Mouse (Mus musculus) spleen, postnatal 14 days (tissue): ENCODE measurements around the gene Tiam1.

Experiments used
- DNase-seq, 2 experiments: peaks; one replicate each; pipeline ENCODE4 v3.0.0; 2021 to 2022; ENCODE audit warnings: low spot score in 2 of 2

Gene Tiam1

GRCm38 (mm10) chr16:90051051-90051450 lies 92.5 kb downstream of the Tiam1 start:
- DNase-seq = no peak

DNA sequence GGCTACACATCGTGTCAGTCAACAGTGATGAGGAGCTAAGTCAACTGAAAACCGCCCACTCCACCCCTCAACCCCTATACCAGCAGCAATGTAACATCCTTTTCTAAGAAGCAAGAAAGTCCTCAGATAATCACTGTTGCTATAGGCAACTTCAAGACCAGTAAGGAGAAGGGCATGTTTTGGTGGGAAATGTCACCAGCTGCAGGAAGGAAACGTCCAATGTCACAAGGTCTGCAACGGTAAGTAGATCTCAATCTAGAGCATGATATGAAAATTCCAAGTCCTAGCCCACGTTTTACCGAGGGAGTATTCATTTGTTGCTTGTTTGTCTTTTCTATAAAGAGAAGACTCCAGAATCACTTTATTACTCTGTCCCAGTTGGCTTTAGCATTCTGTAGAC lies 95.7 kb downstream of the Tiam1 start:
- DNase-seq = no peak

- no peak for DNase-seq
These were observed 96.9 kb downstream of the Tiam1 start for GRCm38 (mm10) chr16:90046494-90047158.

GRCm38 (mm10) chr16:90045611-90046010 lies 98.0 kb downstream of the Tiam1 start:
- DNase-seq = no peak

DNA sequence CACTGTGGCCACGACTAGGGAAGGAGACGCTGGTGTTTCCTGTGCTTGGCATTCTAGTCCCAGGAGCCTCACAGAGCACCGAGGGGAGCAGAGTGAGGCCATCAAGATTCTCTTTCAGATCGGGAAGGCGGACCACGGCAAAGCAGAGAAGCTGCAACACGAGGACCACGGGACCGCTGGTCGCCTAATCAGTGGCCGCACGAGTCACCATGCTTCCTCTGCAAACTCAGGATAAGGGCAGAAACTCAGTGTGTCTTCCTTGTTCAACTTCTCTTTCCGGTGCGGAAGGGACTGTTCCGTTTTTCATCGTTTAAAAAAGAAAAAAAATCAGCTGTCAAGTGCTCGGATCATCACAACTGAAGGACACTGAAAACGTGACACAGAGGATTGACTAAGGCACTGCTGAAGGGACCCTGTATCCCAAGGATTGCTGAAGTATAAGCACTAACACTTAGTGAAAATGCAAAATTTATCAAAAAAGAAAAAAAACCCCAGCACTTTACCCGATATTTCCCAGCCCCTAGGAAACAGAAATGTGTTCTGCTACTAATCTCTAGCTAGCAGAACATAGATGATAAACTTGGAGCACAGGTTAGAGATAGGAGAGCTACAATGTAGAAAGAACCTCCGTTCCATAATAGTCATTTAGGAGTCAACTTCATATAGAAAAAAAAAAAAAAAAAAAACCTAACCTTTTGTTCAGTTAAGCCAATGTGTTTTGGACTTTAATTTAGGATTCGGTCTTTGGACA lies 99.4 kb downstream of the Tiam1 start:
- DNase-seq = peak; percentile 17 to 54

GRCm38 (mm10) chr16:90042874-90043273 lies 100.7 kb downstream of the Tiam1 start:
- DNase-seq = no peak

DNA sequence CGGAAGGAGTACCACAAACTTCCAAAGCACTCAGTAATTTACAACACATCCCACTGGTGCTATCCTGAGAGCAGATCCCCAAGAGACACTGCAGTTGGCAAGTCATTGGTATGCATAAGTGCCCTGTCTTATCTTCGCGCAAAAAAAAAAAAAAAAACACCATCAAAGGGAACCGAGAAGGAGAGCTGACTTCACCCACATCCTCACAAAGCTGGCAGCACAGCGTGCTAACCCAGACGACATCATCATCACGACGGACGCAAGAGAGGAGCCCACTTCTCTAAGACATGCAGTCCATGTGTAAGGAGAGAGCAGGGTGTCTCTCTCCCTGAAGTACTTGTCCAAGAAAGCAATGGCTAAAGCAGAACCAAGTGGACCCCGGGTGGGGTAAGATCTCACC lies 101.2 kb downstream of the Tiam1 start:
- no peak for DNase-seq

DNA sequence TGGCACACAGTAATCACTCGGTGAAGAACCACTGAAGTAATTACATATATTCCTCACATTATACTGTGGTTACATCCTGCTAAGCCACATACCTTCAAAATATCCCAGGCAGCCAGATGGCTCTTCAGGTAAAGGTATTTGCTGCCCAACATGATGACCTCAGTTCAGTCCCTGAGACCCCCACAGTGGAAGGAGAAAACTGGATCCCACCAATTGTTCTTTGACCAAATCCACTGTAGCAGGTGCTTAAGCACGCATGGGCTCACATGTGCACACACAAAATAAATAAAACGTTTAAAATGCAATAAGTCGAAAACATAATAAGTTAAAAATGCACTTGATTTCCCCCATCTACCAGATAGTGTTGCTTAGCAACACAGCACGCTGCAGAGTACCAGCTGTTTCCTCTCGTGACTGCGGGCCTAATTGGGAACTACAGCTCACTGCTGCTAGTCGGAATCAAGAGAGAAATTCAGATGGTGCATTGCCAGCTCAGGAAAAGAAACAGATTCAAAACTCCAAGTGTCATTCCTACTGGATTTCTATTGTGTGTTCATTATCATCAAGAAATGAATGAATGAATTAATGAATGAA lies 102.7 kb downstream of the Tiam1 start:
- DNase-seq = no peak

- no peak for DNase-seq
These were observed 107.9 kb downstream of the Tiam1 start for GRCm38 (mm10) chr16:90035595-90036110.

- DNase-seq = no peak
These were observed 113.2 kb downstream of the Tiam1 start for GRCm38 (mm10) chr16:90030355-90030754.

- no peak for DNase-seq
These were observed 115.7 kb downstream of the Tiam1 start for GRCm38 (mm10) chr16:90027886-90028285.

- no peak for DNase-seq
These were observed 117.9 kb downstream of the Tiam1 start for GRCm38 (mm10) chr16:90025526-90026172.

DNA sequence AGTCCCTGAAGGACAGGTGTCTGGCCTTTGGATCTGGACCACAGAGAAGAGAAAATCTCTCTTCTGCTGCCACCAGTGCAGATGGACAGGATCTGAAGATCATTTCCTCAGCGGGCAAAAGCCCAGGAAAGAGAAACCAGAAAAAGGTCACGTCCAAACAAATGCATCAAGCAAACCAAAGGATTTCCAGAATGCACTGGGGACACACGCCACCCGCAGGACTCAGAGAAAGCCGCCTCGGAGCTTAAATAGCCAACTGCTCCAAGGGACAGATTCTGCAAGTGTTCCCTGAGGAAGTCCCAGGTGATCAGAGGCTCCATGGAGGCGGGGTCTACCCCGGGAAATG lies 119.9 kb downstream of the Tiam1 start:
- DNase-seq = no peak

- no peak for DNase-seq
These were observed 120.5 kb downstream of the Tiam1 start for GRCm38 (mm10) chr16:90022932-90023664.

GRCm38 (mm10) chr16:90016046-90016445 lies 127.5 kb downstream of the Tiam1 start:
- no peak for DNase-seq

DNA sequence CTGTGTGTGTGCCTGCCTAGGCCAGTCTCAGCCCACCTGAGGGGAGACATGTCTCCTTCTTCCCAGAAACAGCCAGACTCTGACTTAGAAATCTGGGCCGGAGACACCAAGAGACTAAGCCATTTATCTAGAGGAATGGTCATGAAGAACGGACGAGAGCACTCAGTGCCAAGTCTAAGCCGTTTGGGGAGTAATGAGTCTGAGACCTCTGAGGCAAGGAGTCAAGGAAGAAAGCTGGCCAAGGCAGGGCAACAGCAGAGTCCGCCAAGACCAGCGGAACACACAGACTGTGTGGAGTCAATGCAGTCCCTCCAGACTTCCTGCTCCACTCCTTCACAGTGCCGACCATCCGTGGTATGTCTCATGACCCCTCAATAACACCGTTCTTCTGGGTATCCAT lies 129.0 kb downstream of the Tiam1 start:
- no peak for DNase-seq

- no peak for DNase-seq
These were observed 131.9 kb downstream of the Tiam1 start for GRCm38 (mm10) chr16:90011521-90012181.

GRCm38 (mm10) chr16:90008504-90008903 lies 135.1 kb downstream of the Tiam1 start:
- no peak for DNase-seq

DNA sequence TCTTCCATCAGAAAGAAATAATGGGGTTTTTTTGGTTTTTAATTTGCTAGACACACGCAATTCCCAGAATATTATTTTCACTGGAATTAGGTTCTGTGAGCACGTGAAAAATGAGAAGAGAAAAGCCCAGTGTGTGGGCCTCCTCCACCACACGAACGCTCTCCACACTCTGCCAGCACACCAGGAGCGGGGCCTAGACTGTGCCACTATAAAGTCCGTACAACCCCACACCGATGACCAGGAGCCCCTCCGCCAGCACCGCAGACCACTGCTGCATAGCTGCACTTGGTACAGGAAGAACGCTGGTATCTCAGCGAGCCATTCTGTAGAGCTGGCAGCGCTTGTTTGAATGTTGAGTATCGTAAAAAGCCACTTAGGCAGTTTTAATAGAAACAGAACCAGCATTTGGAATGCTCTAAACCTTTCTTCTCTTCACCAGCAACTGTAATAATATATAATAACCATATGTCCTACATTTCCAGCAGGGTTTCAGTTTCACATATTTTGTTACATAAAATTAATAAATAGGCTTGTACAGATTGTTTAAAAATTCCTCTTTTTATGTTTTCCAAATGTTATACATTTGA lies 136.1 kb downstream of the Tiam1 start:
- DNase-seq = no peak

DNA sequence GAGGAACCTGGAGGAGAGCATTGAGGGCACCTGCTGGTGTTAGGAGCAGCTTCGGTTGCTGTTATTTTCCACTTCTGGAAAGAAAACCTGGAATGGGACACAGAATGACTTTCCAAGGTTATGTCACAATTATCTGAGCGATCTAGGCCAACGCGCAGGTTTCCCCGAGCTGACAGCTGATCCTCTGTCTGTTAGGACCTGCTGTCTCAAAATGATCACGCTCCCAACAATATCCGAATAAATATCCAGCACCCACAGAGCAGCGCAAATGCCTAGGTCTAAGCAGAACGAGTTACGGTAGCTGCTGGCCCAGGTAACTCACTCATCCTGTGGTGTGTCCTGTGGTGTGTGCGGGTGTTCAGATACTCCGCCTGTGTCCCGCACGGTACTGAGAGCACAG lies 140.0 kb downstream of the Tiam1 start:
- DNase-seq = no peak

GRCm38 (mm10) chr16:89995155-89995554 lies 148.4 kb downstream of the Tiam1 start:
- no peak for DNase-seq
